Mouse (Mus musculus): ENCODE measurements around the gene Efr3b.

DNA sequence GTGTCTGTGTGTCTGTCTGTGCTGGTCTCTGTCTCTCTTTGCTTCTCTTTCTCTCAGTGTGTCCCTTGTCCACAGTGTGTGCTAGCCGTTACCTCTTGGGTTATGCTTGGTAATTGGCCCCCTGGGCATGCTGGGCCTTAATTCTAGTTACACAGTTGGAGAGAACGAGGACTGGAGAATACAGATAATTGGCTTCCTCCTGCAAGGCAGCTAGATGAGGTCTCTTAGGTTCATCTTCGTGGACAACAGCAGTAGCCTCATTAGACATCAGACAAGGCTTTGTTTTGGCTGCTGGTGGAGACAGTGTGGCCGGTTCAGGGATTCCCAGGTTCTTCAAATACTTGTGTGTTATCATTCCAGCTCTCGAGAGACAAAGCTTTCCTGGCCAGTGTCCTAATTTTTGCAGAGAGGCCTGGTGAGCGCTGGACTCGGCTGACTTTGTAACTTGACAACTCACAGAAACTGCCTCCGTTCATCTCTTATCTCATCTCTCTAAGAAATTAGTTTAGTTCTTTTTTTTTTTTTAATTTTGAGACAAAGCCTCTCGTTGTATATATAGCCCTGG lies 12.2 kb upstream of the Efr3b start:
- no peak for TF ChIP-seq POLR2A (IDR thresholded peaks at IDR 0.05; ENCODE audit: low read depth, low read length)
- TF ChIP-seq CTCF (IDR thresholded peaks at IDR 0.05; ENCODE audit: extremely low read depth, insufficient read length, insufficient replicate concordance, low read depth, low read length) = no peak

All from small intestine, adult 2 months (tissue).